Mouse (Mus musculus): ENCODE measurements around the gene Smad6.

The Smad6 gene

DNA sequence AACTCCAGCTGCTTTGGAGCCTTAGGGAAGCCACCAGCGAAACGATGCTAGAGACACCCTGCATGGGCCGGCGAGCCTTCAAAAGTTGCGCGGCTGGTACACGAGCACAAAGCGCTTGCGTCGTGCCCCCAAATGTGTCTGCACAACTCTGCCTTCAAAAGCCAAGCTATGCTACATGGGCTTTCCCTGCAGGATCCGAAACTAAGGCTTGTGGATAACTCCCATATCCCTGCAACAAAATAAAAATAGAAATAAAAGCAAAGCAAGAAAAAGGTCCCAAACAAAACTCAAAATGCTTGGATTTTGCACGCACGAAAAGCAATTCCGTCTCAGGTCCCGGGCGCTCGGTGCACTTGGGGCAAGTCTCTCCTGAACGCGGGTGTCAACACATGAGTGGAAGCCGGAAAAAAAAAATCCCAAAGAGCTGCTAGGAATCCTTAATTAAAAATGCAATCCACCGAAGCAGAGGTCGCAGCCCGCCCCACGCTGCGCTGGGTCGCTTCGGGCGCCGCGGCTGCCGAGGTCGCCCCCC is 474 bp downstream of the Smad6 start:
- DNase-seq, result no peak

DNA sequence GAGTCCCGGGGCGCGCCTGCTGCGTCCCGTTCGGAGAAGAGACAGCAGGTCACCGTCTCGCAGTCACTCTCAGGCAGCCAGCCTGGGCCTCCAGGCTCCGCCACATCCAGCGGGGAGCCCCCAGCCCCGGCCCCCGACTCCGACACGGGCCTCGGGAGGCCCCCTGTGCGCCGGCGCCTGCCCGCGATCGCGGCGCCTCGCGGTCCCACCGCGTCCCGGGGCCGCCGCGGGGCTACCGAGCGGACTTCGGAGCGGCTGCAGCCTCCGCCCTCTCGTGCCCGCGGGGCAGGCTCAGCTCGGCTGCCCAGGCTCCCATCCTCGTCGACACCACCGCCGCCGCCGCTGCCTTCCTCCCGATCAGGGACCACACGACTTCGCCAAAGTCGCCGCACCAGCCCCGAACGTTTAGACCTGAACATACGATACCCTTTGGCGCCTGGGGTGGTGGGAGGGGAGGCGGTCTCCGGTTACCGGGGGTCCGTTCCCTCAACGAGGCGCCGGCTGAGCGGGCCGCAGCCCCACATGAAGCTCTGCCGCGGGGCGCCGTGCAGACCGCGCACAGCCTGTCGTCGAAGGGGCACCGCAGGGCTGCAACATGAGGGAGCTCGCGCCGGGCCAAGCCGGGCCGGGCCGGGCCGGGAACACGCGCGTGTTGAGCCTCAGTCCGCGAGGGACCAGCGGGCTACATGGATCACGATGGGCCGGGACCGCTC is 1.1 kb downstream of the Smad6 start:
- no peak for DNase-seq

DNA sequence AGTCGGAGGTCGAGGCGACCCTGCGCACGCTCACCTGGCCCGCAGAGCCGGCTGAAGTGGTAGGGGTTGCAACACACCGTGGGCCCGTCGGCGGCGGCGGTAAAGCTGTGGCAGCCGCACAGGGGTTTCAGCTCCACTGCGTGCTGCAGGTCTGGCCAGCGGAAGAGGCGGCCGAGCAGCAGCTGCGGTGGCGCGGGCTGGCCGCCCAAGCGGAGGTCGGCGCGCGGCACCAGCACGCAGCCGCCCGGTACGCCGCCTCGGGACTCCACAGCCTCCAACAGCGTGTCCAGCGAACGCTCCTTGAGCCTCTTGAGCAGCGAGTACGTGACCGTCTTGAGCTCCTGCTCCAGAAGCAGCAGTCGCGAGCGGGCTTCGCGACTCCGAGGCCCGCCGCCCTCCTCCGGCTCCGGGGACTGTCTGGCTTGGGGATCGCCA is 1.7 kb downstream of the Smad6 start:
- DNase-seq, result no peak

GRCm38 (mm10) chr9:64019036-64019886 is 2.6 kb downstream of the Smad6 start:
- DNase-seq, result no peak

DNA sequence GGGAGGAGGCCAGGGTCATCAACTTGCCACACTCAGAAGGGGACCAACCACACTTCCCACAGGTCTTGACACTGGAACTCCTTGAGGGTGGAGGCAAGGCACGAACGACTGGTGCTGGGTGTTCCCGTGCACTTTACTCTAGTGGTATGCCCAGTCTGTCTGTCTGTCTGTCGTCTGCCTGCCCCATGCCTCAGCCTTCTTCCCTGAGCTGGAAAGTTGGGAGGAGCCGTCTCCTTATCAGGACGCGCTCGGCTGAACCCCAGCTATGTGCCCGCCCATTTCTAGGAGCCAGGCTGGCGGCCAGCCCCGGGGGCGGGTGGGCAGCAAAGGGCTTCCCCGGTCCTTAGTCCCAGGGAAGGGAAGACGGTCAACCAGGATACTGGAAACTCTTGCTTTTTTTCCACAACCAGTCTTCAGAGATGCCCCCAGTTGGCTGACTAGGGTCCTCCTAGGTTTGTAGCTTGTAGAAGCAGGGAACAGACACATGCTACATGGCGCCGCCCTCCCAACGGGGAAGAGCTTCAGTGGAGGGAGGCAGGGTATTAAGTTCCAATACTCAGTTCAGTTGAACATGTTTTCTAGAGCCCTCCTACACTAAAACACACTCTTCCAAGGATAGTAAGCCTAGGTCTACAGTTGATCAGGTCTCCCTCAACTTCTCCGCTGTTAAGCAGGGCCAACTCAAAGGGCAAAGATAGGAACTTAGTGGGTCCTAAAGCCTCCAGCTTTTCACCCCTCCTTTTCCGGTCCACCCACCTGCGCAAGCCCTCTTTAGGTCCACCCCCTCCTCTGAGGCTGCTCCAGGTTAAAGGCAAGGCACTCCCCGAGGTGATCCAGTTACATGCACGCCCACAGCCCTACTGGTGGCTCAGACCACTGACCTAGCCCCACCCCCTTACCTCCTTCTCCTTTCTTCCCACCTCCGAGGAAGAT is 3.7 kb downstream of the Smad6 start:
- no peak for DNase-seq

- no peak for DNase-seq
Measured at GRCm38 (mm10) chr9:64016648-64017400, 5.0 kb downstream of the Smad6 start.

- no peak for DNase-seq
Measured at GRCm38 (mm10) chr9:64016092-64016491, 5.8 kb downstream of the Smad6 start.

- DNase-seq, result no peak
Measured at GRCm38 (mm10) chr9:64014801-64015200, 7.1 kb downstream of the Smad6 start.

GRCm38 (mm10) chr9:64011356-64011755 is 10.5 kb downstream of the Smad6 start:
- DNase-seq, result no peak

- DNase-seq, result no peak
Measured at GRCm38 (mm10) chr9:64002981-64003380, 18.9 kb downstream of the Smad6 start.

GRCm38 (mm10) chr9:64001081-64001480 is 20.8 kb downstream of the Smad6 start:
- DNase-seq, result no peak

DNA sequence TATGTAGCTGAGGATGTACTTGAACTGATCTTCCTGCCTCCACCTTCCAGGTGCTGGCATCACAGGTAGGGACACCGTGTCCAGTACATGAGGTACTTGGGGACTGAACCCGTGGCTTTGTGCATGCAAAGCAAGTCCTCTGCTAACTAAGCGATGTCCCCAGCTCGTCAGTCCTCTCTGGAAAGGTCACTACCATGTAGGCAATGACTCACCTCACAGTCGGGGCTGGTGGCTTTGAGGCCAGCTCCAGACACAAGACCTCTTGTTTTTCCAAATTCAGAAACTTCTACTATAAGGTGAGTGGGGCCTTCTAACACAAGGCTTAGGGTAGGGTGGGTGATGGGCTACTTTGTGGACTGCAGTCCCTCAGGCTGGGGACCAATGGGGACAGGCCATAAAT is 21.8 kb downstream of the Smad6 start:
- DNase-seq, result no peak

GRCm38 (mm10) chr9:63999194-63999593 is 22.7 kb downstream of the Smad6 start:
- no peak for DNase-seq

DNA sequence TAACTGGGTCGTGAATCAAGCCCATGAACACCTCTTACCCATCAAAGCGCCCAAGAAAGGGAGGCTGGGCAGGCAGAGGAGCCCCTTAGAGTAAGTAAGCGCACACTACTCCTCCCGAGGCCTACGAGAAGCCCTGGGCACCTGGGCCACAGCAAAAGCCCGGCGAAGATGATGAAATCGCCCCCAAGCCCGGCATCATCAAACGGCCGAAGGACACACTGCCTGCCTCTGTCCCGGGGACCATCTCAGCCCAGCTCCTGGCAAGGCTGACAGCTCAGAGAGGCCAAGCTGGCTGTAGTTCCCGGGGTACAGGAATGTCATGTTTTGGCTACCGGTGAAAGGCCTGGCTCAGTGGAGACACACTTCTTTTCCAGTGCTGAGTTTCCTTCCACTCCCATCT is 23.8 kb downstream of the Smad6 start:
- DNase-seq, result no peak

GRCm38 (mm10) chr9:63997439-63997838 is 24.4 kb downstream of the Smad6 start:
- DNase-seq, result no peak

DNA sequence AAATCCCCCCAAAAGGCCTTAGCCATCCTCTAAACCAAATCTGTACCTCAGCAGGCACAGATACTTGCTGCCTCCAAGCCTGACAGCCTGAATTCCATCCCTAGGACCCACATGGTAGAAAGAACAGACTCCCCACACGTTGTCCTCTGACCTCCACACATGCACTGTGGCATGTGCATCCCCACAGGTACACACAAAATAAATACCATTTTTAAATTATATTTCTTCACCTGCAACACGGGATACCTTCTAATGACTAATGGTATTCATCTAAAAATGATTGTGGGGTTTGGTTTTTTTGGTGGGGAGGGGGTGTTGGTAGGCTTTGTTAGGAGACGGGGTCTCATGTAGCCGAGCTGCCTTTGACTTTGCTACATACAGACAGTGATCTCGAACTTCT is 28.6 kb downstream of the Smad6 start:
- DNase-seq, result no peak

- no peak for DNase-seq
Measured at GRCm38 (mm10) chr9:63992761-63993160, 29.1 kb downstream of the Smad6 start.

DNA sequence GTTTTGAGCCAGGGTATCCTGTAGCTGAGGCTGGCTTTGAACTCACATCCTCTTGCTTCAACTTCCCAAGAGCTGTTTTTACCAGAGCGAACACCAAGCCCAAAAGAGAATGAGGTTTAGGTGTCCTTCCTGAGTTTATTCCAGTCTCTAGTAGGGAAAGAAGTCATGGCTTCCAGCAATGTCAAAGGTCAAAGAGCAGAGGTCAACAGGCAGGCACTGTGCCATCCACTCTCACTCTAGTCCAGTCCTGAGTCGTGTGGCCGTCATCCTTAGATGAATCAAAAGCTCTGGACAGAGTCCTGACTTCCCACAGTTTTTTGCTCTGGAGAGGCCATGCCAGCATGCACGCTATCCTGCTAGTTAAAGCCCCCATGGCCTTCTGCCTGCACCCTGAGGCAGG is 30.7 kb downstream of the Smad6 start:
- no peak for DNase-seq

- DNase-seq, result no peak
Measured at GRCm38 (mm10) chr9:63989641-63990040, 32.2 kb downstream of the Smad6 start.

DNA sequence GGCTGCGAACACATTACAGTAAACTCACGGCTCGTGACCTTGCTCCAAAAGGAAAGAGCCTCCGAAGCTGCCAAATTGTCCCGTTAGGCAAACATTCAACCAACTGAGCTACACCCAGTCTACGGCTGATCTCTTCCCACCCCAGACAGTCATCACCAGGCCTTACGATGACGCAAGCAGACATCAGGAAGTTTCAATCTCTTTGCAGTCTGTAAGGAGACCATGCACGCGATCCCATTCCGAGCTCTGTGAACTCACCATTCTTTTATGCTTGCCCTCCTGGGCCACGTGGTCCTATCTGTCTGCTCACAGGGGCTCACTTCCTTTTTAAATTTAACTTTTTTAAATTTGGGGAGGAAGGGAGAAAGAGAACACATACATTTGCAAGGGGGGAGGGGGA is 32.6 kb downstream of the Smad6 start:
- DNase-seq, result no peak

- DNase-seq, result no peak
Measured at GRCm38 (mm10) chr9:63985125-63985524, 36.7 kb downstream of the Smad6 start.

Data from cerebellum, adult 11 months (tissue).